Mouse (Mus musculus): ENCODE measurements around the gene Txndc8. TPM values are rescaled to one million over a fixed set of nuclear protein-coding genes. Genes with fewer than 3 reads are reported as not detected.

Gene Txndc8
- polyA plus RNA-seq, 1 experiment, result not detected

GRCm38 (mm10) chr4:58032714-58033113, 23.8 kb upstream of the Txndc8 start:
- H3K4me1 ChIP-seq (ENCODE audit: control insufficient read depth, insufficient read depth, low read length), result peaks cover 11% of the 10 kb centered on the region
- H3K27ac ChIP-seq (ENCODE audit: insufficient read depth, low read depth, low read length), result no peak overlapping the region
- no peak overlapping the region for H3K4me3 ChIP-seq (ENCODE audit: insufficient read depth, low read depth, low read length)
- WGBS, result 31% methylated on average over 1 of the region's 1 CpGs
- no peak for TF ChIP-seq CTCF (IDR thresholded peaks at IDR 0.05; ENCODE audit: insufficient read depth, low read depth, low read length)
- TF ChIP-seq POLR2A (IDR thresholded peaks at IDR 0.05; ENCODE audit: insufficient read depth, low read depth, low read length), result no peak

GRCm38 (mm10) chr4:58003501-58003900, 5.4 kb downstream of the Txndc8 start:
- H3K27ac ChIP-seq (ENCODE audit: insufficient read depth, low read depth, low read length), result no peak overlapping the region
- no peak for TF ChIP-seq POLR2A (IDR thresholded peaks at IDR 0.05; ENCODE audit: insufficient read depth, low read depth, low read length)
- no peak for TF ChIP-seq CTCF (IDR thresholded peaks at IDR 0.05; ENCODE audit: insufficient read depth, low read depth, low read length)
- H3K4me1 ChIP-seq (ENCODE audit: control insufficient read depth, insufficient read depth, low read length), result no peaks in the 10 kb centered on the region
- no peak overlapping the region for H3K4me3 ChIP-seq (ENCODE audit: insufficient read depth, low read depth, low read length)
- WGBS, result 79% methylated on average over 3 of the region's 3 CpGs

GRCm38 (mm10) chr4:57991425-57991824, 17.5 kb downstream of the Txndc8 start:
- Histone ChIP-seq H3K4me3 (ENCODE audit: insufficient read depth, low read depth, low read length) (no peak overlapping the region), H3K27ac (ENCODE audit: insufficient read depth, low read depth, low read length) (no peak overlapping the region), H3K4me1 (ENCODE audit: control insufficient read depth, insufficient read depth, low read length) (no peaks in the 10 kb centered on the region)
- TF ChIP-seq CTCF (IDR thresholded peaks at IDR 0.05; ENCODE audit: insufficient read depth, low read depth, low read length) (no peak), POLR2A (IDR thresholded peaks at IDR 0.05; ENCODE audit: insufficient read depth, low read depth, low read length) (no peak)
- 91% methylated on average over 1 of the region's 1 CpGs for WGBS

- Histone ChIP-seq H3K4me3 (ENCODE audit: insufficient read depth, low read depth, low read length) (no peak overlapping the region), H3K27ac (ENCODE audit: insufficient read depth, low read depth, low read length) (no peak overlapping the region), H3K4me1 (ENCODE audit: control insufficient read depth, insufficient read depth, low read length) (no peaks in the 10 kb centered on the region)
- 95% methylated on average over 6 of the region's 6 CpGs for WGBS
- TF ChIP-seq CTCF (IDR thresholded peaks at IDR 0.05; ENCODE audit: insufficient read depth, low read depth, low read length) (no peak), POLR2A (IDR thresholded peaks at IDR 0.05; ENCODE audit: insufficient read depth, low read depth, low read length) (no peak)
Measured at GRCm38 (mm10) chr4:57974400-57975117, 34.4 kb downstream of the Txndc8 start.

- Histone ChIP-seq H3K4me3 (ENCODE audit: insufficient read depth, low read depth, low read length) (no peak overlapping the region), H3K27ac (ENCODE audit: insufficient read depth, low read depth, low read length) (no peak overlapping the region), H3K4me1 (ENCODE audit: control insufficient read depth, insufficient read depth, low read length) (no peaks in the 10 kb centered on the region)
- TF ChIP-seq POLR2A (IDR thresholded peaks at IDR 0.05; ENCODE audit: insufficient read depth, low read depth, low read length) (no peak), CTCF (IDR thresholded peaks at IDR 0.05; ENCODE audit: insufficient read depth, low read depth, low read length) (no peak)
- WGBS, result 80% methylated on average over 6 of the region's 6 CpGs
Measured at GRCm38 (mm10) chr4:57973592-57974268, 35.2 kb downstream of the Txndc8 start.

GRCm38 (mm10) chr4:57970285-57970684, 38.6 kb downstream of the Txndc8 start:
- no peak overlapping the region for H3K4me3 ChIP-seq (ENCODE audit: insufficient read depth, low read depth, low read length)
- no peaks in the 10 kb centered on the region for H3K4me1 ChIP-seq (ENCODE audit: control insufficient read depth, insufficient read depth, low read length)
- TF ChIP-seq CTCF (IDR thresholded peaks at IDR 0.05; ENCODE audit: insufficient read depth, low read depth, low read length) (no peak), POLR2A (IDR thresholded peaks at IDR 0.05; ENCODE audit: insufficient read depth, low read depth, low read length) (no peak)
- no peak overlapping the region for H3K27ac ChIP-seq (ENCODE audit: insufficient read depth, low read depth, low read length)

GRCm38 (mm10) chr4:57967195-57967594, 41.7 kb downstream of the Txndc8 start:
- H3K4me3 ChIP-seq (ENCODE audit: insufficient read depth, low read depth, low read length), result no peak overlapping the region
- WGBS, result 65% methylated on average over 3 of the region's 3 CpGs
- no peak overlapping the region for H3K27ac ChIP-seq (ENCODE audit: insufficient read depth, low read depth, low read length)
- no peaks in the 10 kb centered on the region for H3K4me1 ChIP-seq (ENCODE audit: control insufficient read depth, insufficient read depth, low read length)
- TF ChIP-seq POLR2A (IDR thresholded peaks at IDR 0.05; ENCODE audit: insufficient read depth, low read depth, low read length), result no peak
- TF ChIP-seq CTCF (IDR thresholded peaks at IDR 0.05; ENCODE audit: insufficient read depth, low read depth, low read length), result no peak

- 97% methylated on average over 4 of the region's 4 CpGs for WGBS
- TF ChIP-seq POLR2A (IDR thresholded peaks at IDR 0.05; ENCODE audit: insufficient read depth, low read depth, low read length) (no peak), CTCF (IDR thresholded peaks at IDR 0.05; ENCODE audit: insufficient read depth, low read depth, low read length) (no peak)
- H3K4me1 ChIP-seq (ENCODE audit: control insufficient read depth, insufficient read depth, low read length), result no peaks in the 10 kb centered on the region
- no peak overlapping the region for H3K27ac ChIP-seq (ENCODE audit: insufficient read depth, low read depth, low read length)
- H3K4me3 ChIP-seq (ENCODE audit: insufficient read depth, low read depth, low read length), result no peak overlapping the region
Measured at GRCm38 (mm10) chr4:57965516-57965915, 43.4 kb downstream of the Txndc8 start.

- no peaks in the 10 kb centered on the region for H3K4me1 ChIP-seq (ENCODE audit: control insufficient read depth, insufficient read depth, low read length)
- no peak overlapping the region for H3K27ac ChIP-seq (ENCODE audit: insufficient read depth, low read depth, low read length)
- WGBS, result 43% methylated on average over 1 of the region's 1 CpGs
- no peak overlapping the region for H3K4me3 ChIP-seq (ENCODE audit: insufficient read depth, low read depth, low read length)
- TF ChIP-seq CTCF (IDR thresholded peaks at IDR 0.05; ENCODE audit: insufficient read depth, low read depth, low read length) (no peak), POLR2A (IDR thresholded peaks at IDR 0.05; ENCODE audit: insufficient read depth, low read depth, low read length) (no peak)
Measured at GRCm38 (mm10) chr4:57964143-57964542, 44.8 kb downstream of the Txndc8 start.

All from olfactory bulb, adult 2 months (tissue).